Mouse (Mus musculus) gonadal fat pad, adult 2 months (tissue): ENCODE measurements around the gene Idh3g. TPM values are rescaled to one million over a fixed set of nuclear protein-coding genes. Genes with fewer than 3 reads are reported as not detected.

ENCODE experiments used
- DNase-seq: peaks from one replicate; pipeline ENCODE4 v3.0.0-alpha.2; 2012; ENCODE audit warnings: low read depth
- polyA plus RNA-seq: library from polyadenylated mRNA; depleted of rRNA; stranded (reverse); fragments of >200 nt; gene quantifications from 2 replicates; pipeline ENCODE4 v1.2.3, GENCODE M21; 2012; rRNA removed

The Idh3g gene
- polyA plus RNA-seq, result 303 and 377 TPM in 2 replicates

- DNase-seq, result peak; percentile 59
Measured at GRCm38 (mm10) chrX:73786364-73787224, at the start of gene Idh3g, which contains the start of gene Ssr4. Idh3g (minus strand) TSS chrX:73786897. Ssr4 (plus strand) TSS chrX:73787028.

DNA sequence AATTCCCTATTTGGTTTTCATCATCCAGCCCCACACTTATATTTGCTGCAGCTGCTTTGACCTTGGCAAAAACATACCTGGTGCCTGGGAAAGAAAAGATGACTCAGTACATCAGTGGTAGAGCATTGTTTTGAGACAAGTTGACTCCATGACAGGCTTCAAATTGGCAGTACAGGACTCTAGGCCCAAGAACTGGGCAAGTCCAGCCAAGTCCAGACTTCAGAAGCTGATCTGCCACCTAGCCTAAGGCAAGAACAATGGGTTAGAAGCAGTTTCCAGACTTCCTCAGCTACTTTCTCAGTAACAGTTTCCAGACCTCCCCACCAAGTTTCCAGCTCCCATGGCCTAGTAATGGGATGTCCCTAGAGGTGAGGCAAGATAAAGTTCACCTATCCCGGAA is 49.0 kb upstream of the Idh3g start:
- peak; percentile 59 for DNase-seq

DNA sequence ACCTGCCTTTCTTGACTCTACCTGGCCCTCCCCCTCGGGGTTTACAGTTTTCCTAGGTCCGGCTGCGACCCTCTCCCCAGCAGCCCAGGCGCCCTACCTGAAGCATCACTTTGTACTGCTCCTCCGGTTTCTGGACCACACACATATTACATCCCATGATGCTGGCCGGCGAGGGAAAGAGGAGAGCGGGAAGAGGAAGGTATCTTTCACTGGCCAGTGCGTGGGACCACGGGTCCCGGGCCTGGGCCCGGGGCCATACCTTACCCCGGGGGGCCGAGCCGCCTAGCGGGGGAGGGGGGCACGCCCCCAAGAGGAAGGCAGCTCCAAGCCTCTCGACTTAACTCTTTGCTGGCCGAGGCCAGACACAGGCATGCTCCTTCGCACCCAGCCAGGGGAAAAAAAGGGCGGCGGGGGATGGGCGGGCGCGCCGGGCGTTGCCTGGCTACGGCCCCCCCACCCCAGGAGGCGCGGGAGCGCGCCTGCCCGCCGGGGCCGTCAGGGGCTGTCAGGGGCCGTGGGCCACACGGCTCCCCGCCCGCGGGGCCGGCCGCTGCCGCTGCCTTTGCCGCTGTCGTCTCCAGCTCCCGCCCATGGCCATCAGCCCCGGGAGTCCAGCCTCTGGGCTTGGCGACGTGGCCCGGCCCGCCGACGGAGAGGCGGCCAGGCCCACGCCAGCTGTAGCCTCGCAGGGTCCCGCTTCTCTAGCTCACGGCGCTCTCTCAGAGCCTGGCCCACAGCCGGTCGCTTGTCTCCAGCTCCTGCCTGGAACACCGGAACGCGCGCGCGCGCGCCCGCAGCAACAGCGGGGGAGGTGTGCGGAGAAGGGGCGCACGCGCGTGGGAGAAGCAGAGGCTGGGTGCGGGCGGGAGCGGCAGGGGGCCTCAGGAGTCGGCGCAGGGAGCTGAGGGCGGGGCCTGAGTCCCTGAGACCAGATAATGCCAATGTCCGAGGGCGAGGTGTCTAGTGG is 37.8 kb upstream of the Idh3g start, which contains the start of gene Pdzd4:
Gene Pdzd4 (minus strand): TSS at position 785 of the 967 bp plus-strand sequence.
- no peak for DNase-seq

DNA sequence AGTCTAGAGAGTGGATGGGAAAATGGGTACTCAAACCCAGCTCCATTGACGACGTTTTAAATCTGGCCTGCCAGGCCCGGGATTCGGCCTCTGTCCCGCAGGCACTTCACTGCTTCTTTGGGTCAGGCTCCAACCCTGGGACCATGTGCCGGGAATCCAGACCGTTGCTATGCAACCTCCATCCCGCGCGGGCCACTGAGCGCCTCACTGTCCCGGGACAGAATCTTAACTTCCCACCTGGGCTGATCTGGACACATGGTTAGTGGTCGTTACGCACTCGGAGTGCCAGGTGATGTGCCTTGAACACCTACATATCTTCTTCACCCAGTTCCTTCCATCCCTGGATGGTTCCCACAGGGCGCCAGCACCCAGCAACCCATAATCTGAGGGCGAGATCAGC is 37.0 kb upstream of the Idh3g start:
- no peak for DNase-seq

- no peak for DNase-seq
Measured at GRCm38 (mm10) chrX:73816596-73817314, 30.1 kb upstream of the Idh3g start.

GRCm38 (mm10) chrX:73815072-73815471 is 28.4 kb upstream of the Idh3g start:
- DNase-seq, result no peak

DNA sequence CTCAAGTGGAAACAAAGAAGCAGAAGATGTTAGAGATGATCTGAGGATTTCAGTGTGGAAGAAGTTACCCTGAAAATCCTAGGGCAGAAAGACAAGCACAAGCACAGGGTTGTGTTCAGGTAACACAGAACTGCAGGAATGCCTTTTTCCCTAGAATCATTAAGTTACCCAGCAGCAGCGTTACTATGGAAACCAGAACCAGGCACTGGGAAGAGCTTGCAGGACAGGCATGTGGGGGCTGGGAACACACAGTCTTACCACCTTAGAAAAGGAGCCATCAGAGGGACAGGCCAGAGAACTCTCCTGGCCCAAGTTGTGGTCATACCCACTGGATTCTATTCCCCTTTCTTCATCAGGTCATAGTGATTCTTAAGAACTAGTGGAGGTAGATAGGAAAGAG is 19.1 kb upstream of the Idh3g start:
- DNase-seq, result no peak

- no peak for DNase-seq
Measured at GRCm38 (mm10) chrX:73798502-73798901, 11.8 kb upstream of the Idh3g start.

- DNase-seq, result no peak
Measured at GRCm38 (mm10) chrX:73797511-73797910, 10.8 kb upstream of the Idh3g start.

DNA sequence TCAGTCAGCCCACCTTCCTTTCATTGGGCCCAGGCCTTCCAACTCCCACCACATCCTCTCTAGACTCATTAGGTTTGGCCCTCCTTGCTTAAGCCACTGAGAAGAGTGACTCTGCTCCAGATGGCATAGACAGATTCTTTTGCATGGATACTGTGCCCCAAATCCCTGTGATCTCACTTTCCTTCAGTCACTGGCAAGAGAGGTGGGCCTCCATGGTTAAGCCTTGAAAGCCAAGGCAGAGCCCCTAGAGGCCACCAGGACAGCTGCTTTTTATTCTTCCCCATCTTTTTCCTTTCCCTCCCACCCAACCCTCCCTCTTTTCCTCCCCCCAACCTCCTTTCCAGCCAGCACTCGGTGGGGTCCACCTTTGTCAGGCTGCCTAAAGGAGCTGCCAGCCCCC is 6.8 kb upstream of the Idh3g start:
- DNase-seq, result no peak

DNA sequence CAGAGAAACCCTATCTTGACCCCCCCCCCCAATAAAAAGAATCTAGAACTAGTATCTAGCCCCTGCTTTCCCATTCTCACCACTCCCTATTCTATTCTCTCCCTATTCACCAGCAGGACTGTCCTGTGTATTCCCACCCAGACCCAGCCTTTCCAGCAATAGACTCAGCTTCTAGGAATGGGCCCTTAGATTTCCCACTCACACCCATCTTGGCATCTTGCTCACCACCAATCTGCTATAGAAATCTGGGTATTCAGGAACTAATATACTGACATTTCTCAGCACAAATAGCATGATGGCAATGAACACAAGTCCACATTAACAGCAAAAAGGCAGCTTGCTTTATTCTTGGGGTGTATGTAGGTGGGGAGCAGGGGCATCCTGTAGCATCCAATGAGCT is 6.3 kb upstream of the Idh3g start:
- no peak for DNase-seq

DNA sequence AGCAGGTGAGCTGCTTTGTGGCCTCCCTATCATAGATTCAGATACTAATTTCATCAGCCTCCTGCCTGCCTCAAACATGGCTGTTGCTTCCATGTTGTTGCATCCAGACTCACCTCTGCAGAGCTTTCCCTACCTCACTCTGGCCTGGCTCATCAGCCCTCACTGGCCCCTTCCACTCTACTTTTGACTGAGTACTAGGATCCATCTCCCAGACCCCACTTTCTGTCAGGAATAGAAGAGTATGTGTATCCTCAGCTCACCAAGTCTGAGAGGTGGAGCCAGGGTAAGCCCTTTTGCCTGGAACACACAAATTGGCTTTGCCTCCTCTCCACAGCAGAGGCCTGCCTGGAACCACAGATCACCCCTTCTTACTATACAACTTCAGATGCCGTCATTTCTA is 1.8 kb upstream of the Idh3g start:
- DNase-seq, result no peak

GRCm38 (mm10) chrX:73787225-73787558 is 495 bp upstream of the Idh3g start:
- DNase-seq, result no peak

GRCm38 (mm10) chrX:73785666-73786065 is 1.0 kb downstream of the Idh3g start:
- no peak for DNase-seq

DNA sequence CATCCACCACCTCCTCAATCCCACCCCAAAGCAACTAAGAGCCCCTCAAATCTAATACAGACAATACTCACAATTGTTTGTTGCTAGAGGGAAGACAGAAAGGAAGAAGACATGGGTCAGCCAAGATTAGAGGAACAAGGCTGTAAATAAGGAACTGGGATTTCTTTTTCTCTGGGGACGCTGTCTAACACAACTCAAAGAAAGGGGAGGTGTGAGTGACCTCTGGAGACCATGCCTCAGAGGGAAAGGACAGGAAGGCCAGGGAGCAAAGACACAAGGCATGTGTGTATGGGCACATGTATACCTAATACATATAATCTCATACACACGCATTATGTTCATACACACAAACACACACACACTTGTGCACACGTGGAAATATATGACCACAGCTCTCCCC is 4.5 kb downstream of the Idh3g start:
- no peak for DNase-seq

GRCm38 (mm10) chrX:73774802-73775483 is 11.8 kb downstream of the Idh3g start:
- DNase-seq, result no peak

GRCm38 (mm10) chrX:73774168-73774760 is 12.4 kb downstream of the Idh3g start, which contains the start of gene Srpk3:
Srpk3 (plus strand) TSS chrX:73774405.
- DNase-seq, result no peak

DNA sequence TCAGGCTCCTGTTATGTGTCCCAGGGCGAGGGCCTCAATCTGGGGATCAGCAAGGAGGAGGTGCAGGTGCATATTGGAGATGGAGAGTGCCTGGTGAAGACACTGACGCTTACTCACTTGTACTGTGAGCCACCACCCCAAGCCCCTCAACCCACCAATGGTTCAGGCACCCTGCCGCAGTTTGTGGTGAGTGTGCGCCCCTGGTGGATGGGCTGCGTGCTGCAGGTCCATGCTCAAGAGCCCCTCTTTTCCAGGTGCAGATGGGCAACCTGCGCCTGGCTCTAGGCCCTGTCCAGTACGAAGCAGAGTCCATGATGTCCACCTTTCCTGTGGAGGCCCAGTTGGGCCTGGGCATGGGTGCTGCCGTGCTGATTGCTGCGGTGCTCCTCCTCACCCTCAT is 19.4 kb downstream of the Idh3g start:
- DNase-seq, result no peak

- no peak for DNase-seq
Measured at GRCm38 (mm10) chrX:73765311-73765710, 21.4 kb downstream of the Idh3g start.

DNA sequence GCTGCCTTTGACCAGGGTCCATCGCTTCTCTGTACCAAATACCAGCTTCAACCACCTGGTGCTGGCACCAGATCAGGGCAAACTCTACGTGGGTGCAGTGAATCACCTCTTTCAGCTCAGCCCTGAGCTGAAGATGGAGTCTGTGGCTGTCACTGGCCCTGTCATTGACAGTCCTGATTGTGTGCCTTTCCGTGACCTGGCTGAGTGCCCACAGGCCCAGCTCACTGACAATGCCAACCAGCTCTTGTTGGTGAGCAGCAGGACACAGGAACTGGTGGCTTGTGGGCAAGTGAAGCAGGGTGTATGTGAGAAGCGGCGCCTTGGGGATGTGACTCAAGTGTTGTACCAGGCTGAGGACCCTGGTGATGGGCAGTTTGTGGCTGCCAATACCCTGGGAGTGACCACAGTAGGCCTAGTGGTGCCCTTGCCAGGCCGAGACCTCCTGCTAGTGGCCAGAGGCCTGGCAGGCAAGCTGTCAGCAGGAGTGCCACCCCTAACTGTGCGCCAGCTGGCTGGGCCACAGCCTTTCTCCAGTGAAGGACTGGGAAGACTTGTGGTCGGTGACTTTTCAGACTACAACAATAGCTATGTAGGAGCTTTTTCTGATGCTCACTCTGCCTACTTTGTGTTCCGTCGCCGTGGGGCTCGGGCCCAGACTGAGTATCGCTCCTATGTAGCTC is 27.9 kb downstream of the Idh3g start:
- DNase-seq, result no peak
